Mouse (Mus musculus) megakaryocyte, embryonic 14.5 days (primary cell): ENCODE measurements around the gene Pxn.

Source experiments
- FLI1 ChIP-seq: IDR thresholded peaks from 2 replicates; pipeline ENCODE4 v1.6.1; 2012; ENCODE audit warnings: low read length, inconsistent platforms, mixed read lengths
- GATA1 ChIP-seq: IDR thresholded peaks from 3 replicates; pipeline ENCODE4 v1.6.1; 2012; ENCODE audit warnings: mixed read lengths, low read length, inconsistent platforms, borderline replicate concordance

GRCm38 (mm10) chr5:115516081-115516907 lies 9.8 kb downstream of the Pxn start:
- TF ChIP-seq GATA1 (no peak), FLI1 (no peak)
